Mouse (Mus musculus): ENCODE results near the gene Clstn1. TPM values are rescaled to one million over a fixed set of nuclear protein-coding genes. Genes with fewer than 3 reads are reported as not detected.

Clstn1 gene
- polyA plus RNA-seq, 1 experiment from 2014 or later, result 164 TPM

GRCm38 (mm10) chr4:149696189-149696971 lies 110.1 kb downstream of the Clstn1 start:
- H3K4me2 ChIP-seq, result no peak overlapping the region
- H3K27me3 ChIP-seq (replicated peaks), result peaks cover 27% of the 10 kb centered on the region
- H3K4me1 ChIP-seq, result peaks cover 14% of the 10 kb centered on the region
- no peaks in the 10 kb centered on the region for H3K9me3 ChIP-seq
- H3K36me3 ChIP-seq (replicated peaks), result no peaks in the 10 kb centered on the region
- H3K9ac ChIP-seq, result no peak overlapping the region
- no peak overlapping the region for H3K4me3 ChIP-seq
- no peak for ATAC-seq (replicated peaks)
- WGBS, result 32% methylated on average over 16 of the region's 16 CpGs
- no peak overlapping the region for H3K27ac ChIP-seq

- H3K27me3 ChIP-seq (replicated peaks), result peaks cover 27% of the 10 kb centered on the region
- ATAC-seq (replicated peaks), result peak; percentile 24; the same call in 1 of the 2 replicates
- H3K4me2 ChIP-seq, result peak overlapping the region; percentile 68
- H3K9ac ChIP-seq, result peak overlapping the region; percentile 17
- H3K27ac ChIP-seq, result no peak overlapping the region
- H3K4me1 ChIP-seq, result peaks cover 14% of the 10 kb centered on the region
- peak overlapping the region; percentile 36 for H3K4me3 ChIP-seq
- no peaks in the 10 kb centered on the region for H3K36me3 ChIP-seq (replicated peaks)
- 20% methylated on average over 15 of the region's 15 CpGs for WGBS
- no peaks in the 10 kb centered on the region for H3K9me3 ChIP-seq
Observed at GRCm38 (mm10) chr4:149697506-149698196, 111.4 kb downstream of the Clstn1 start.

- WGBS, result under 1% methylated on average over 33 of the region's 35 CpGs
- peaks cover 14% of the 10 kb centered on the region for H3K4me1 ChIP-seq
Observed at GRCm38 (mm10) chr4:149698197-149698821, 112.0 kb downstream of the Clstn1 start.

More at GRCm38 (mm10) chr4:149698197-149698821, 112.0 kb downstream of the Clstn1 start:
- Histone ChIP-seq H3K27ac (no peak overlapping the region), H3K27me3 (replicated peaks) (peaks cover 27% of the 10 kb centered on the region), H3K36me3 (replicated peaks) (no peaks in the 10 kb centered on the region), H3K9ac (peak overlapping the region; percentile 17), H3K9me3 (no peaks in the 10 kb centered on the region), H3K4me3 (peak overlapping the region; percentile 36), H3K4me2 (peak overlapping the region; percentile 68)
- peak; percentile 70; the same call in 1 of the 2 replicates for ATAC-seq (replicated peaks)

Small RNA genes lying within 50 kb of the gene (microRNA-seq; reads per million reads assigned to microRNA genes)
- gene Mir5616 (0.92 reads per million), gene Mir7023 (not detected)

Other genes with a start within 250 kb of the Clstn1 start
- 58.7 and 64.5 TPM in 2 replicates for gene Ube4b, start 159.7 kb upstream of the Clstn1 start, polyA plus RNA-seq (2015; fragmentation: Nextera tagmentation; extraction: Ambion mirVana)
- 0.99 TPM in 1 of 2 replicates, not detected in the other for gene Rbp7, start 131.5 kb upstream of the Clstn1 start, polyA plus RNA-seq (2015; fragmentation: Nextera tagmentation; extraction: Ambion mirVana)
- gene Tmem274, start 109.1 kb upstream of the Clstn1 start, polyA plus RNA-seq (2015; fragmentation: Nextera tagmentation; extraction: Ambion mirVana), result not detected in 2 replicates
- gene Nmnat1, start 101.3 kb upstream of the Clstn1 start, polyA plus RNA-seq (2015; fragmentation: Nextera tagmentation; extraction: Ambion mirVana), result 7.2 and 7.9 TPM in 2 replicates
- gene Lzic, start 101.2 kb upstream of the Clstn1 start, polyA plus RNA-seq (2015; fragmentation: Nextera tagmentation; extraction: Ambion mirVana), result 36.6 and 39.9 TPM in 2 replicates
- gene Ctnnbip1, start 68.2 kb upstream of the Clstn1 start, polyA plus RNA-seq (2015; fragmentation: Nextera tagmentation; extraction: Ambion mirVana), result 99.5 and 106 TPM in 2 replicates
- gene Pik3cd, start 116.1 kb downstream of the Clstn1 start, polyA plus RNA-seq (2015; fragmentation: Nextera tagmentation; extraction: Ambion mirVana), result 14.0 and 15.5 TPM in 2 replicates
- gene Tmem201, start 151.6 kb downstream of the Clstn1 start, polyA plus RNA-seq (2015; fragmentation: Nextera tagmentation; extraction: Ambion mirVana), result 51.1 and 51.4 TPM in 2 replicates
- 26.6 and 27.4 TPM in 2 replicates for gene Slc25a33, start 187.8 kb downstream of the Clstn1 start, polyA plus RNA-seq (2015; fragmentation: Nextera tagmentation; extraction: Ambion mirVana)